28 mouse cellular contexts compared by ENCODE assay signal in the genomic region with DNA sequence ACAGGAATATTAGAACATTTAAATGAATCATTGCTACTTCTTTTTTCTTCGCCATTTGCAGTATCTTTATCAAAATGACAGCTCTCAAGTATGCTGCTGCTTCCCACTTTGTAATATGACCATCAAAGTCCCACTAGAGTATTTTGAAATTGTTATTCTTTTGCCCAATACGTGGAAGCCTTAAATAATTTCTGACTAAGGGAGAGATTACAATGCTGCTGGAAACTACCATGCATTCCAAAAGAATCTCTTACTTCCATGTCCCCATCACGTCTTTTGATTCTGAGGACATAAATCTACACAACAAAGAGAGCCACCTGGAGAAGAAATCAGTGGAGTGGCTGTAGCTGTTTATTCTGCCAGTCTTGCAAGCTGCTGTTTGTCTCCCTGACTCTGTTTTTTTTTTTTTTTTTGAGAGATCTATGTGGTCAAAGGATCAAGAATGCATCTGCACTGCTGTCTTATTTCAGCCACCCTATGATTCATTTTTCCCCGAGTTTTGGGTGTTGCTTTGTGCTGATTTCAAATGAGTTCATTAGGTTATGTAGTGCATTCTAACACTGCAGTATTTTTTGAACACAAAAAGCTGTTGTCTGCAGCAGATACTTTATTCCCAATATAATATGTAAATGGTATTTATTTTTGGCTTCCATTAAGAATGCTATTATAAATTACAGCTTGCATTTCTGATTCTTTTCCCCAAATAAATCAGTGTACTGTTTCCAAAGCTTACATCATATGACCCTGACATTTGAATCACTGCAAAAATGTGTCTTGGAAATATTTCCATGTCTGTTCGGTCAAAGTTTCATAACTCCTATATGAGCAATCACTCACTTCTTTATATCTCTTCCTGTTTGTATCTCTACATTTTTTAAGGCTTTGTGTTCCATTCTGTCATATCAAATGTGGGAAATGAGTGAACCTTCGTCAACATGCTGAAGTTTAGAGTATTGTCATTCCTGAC. TPM values are rescaled to one million over a fixed set of nuclear protein-coding genes. Genes with fewer than 3 reads are reported as not detected.
DNase-seq lines count a peak whose midpoint lies in the region; ATAC-seq and TF ChIP-seq lines count a peak whose summit lies in the region.
"Had no signal": no experiment of that assay in that cellular context is flagged by ENCODE, and none has a peak within 500 bp of the region (broad histone marks: within the 10 kb centered on the region; RNA-seq: fewer than 3 reads in every experiment).

No protein-coding gene starts in this region.

- no peaks in the 10 kb centered on the region for H3K9me3 ChIP-seq in stomach, embryonic 16.5 days (replicated peaks; ENCODE audit: control insufficient read depth, low read length)
- H3K9me3 ChIP-seq in stomach, postnatal 0 days (ENCODE audit: control insufficient read depth, low read length) = no peaks in the 10 kb centered on the region
- no peaks in the 10 kb centered on the region for H3K9me3 ChIP-seq in hindbrain, embryonic 14.5 days (ENCODE audit: control insufficient read depth, low read length)
- H3K9me3 ChIP-seq: forebrain, embryonic 15.5 days; limb, embryonic 15.5 days; liver, embryonic 15.5 days; stomach, embryonic 15.5 days had no signal

- intact Hi-C loops in heart, postnatal 10 days (cut with DNase I) = loop anchor here (10.0 kb wide), 1 partner anchor 342 kb away; no protein-coding TSS in a partner anchor
- intact Hi-C loops in heart, postnatal 36 days (cut with DNase I) = loop anchor here (10.0 kb wide), 2 partner anchors 142 to 332 kb away; no protein-coding TSS in a partner anchor

- TF ChIP-seq CTCF in stomach, postnatal 0 days (IDR thresholded peaks at IDR 0.05; ENCODE audit: low read depth) = no peak

- ATAC-seq in stomach, embryonic 16.5 days (ENCODE audit: insufficient read depth, low FRiP score) = 0 out of 2 replicates have a peak, but pooled peaks have one; percentile 13
- no peak for ATAC-seq in stomach, postnatal 0 days (ENCODE audit: low FRiP score, low TSS enrichment)
- ATAC-seq in hindbrain, embryonic 14.5 days (ENCODE audit: low FRiP score) = no peak
- ATAC-seq: forebrain, embryonic 15.5 days; midbrain, embryonic 16.5 days had no signal

- H3K4me3 ChIP-seq in stomach, embryonic 16.5 days (replicated peaks; ENCODE audit: low read length) = no peak overlapping the region
- H3K4me3 ChIP-seq in stomach, postnatal 0 days (ENCODE audit: low read depth, low read length) = no peak overlapping the region
- H3K4me3 ChIP-seq in hindbrain, embryonic 14.5 days (replicated peaks; ENCODE audit: low read length) = no peak overlapping the region
- H3K4me3 ChIP-seq: erythroblast, embryonic 14.5 days; forebrain, embryonic 15.5 days; limb, embryonic 15.5 days; liver, embryonic 15.5 days; stomach, embryonic 15.5 days had no signal

- 43% methylated on average over 6 of the region's 6 CpGs for WGBS in stomach, embryonic 16.5 days
- 39% methylated on average over 6 of the region's 6 CpGs for WGBS in stomach, postnatal 0 days
- 62% methylated on average over 6 of the region's 6 CpGs for WGBS in hindbrain, embryonic 14.5 days

- TF ChIP-seq EP300 in stomach, postnatal 0 days (optimal IDR thresholded peaks at IDR 0.05) = no peak

- H3K9ac ChIP-seq in stomach, embryonic 16.5 days (ENCODE audit: low read length) = no peak overlapping the region
- H3K9ac ChIP-seq in stomach, postnatal 0 days (ENCODE audit: low read length) = no peak overlapping the region
- no peak overlapping the region for H3K9ac ChIP-seq in hindbrain, embryonic 14.5 days
- H3K9ac ChIP-seq: forebrain, embryonic 15.5 days; limb, embryonic 15.5 days; liver, embryonic 15.5 days; stomach, embryonic 15.5 days had no signal

- no peaks in the 10 kb centered on the region for H3K27me3 ChIP-seq in stomach, embryonic 16.5 days (ENCODE audit: control insufficient read depth, insufficient read depth, low read length)
- no peaks in the 10 kb centered on the region for H3K27me3 ChIP-seq in stomach, postnatal 0 days (ENCODE audit: control insufficient read depth, insufficient read depth, low read length)
- H3K27me3 ChIP-seq in hindbrain, embryonic 14.5 days (ENCODE audit: control insufficient read depth, insufficient read depth, low read length) = no peaks in the 10 kb centered on the region
- H3K27me3 ChIP-seq: forebrain, embryonic 15.5 days; limb, embryonic 15.5 days; liver, embryonic 15.5 days; stomach, embryonic 15.5 days had no signal

- no peak overlapping the region for H3K4me2 ChIP-seq in stomach, embryonic 16.5 days (ENCODE audit: low read depth, low read length)
- H3K4me2 ChIP-seq in stomach, postnatal 0 days (replicated peaks; ENCODE audit: low read depth) = no peak overlapping the region
- no peak overlapping the region for H3K4me2 ChIP-seq in hindbrain, embryonic 14.5 days (replicated peaks)
- H3K4me2 ChIP-seq: forebrain, embryonic 15.5 days; limb, embryonic 15.5 days; liver, embryonic 15.5 days; stomach, embryonic 15.5 days had no signal

- no peak overlapping the region for H3K27ac ChIP-seq in stomach, embryonic 16.5 days (ENCODE audit: low read length)
- no peak overlapping the region for H3K27ac ChIP-seq in stomach, postnatal 0 days (replicated peaks)
- no peak overlapping the region for H3K27ac ChIP-seq in hindbrain, embryonic 14.5 days
- H3K27ac ChIP-seq: forebrain, embryonic 15.5 days; limb, embryonic 15.5 days; liver, embryonic 15.5 days; stomach, embryonic 15.5 days had no signal

- DNase-seq in heart, postnatal 10 days = peak; percentile 6 to 15
- no peak for DNase-seq in heart, postnatal 36 days
- no peak for DNase-seq in stomach, postnatal 0 days (ENCODE audit: low spot score)
- peak; percentile 15 for DNase-seq in adipocyte (ENCODE audit: low spot score)
- no peak for DNase-seq in hindbrain, embryonic 14.5 days (ENCODE audit: low spot score)
- DNase-seq in embryo, embryonic 10.5 days (ENCODE audit: low spot score) = no peak
- DNase-seq: cerebellum, adult 9-10 months; kidney, adult 2 months; right cerebral cortex, postnatal 14 days had no signal

- H3K4me1 ChIP-seq in stomach, embryonic 16.5 days (ENCODE audit: control insufficient read depth, insufficient read depth, low read length) = no peaks in the 10 kb centered on the region
- no peaks in the 10 kb centered on the region for H3K4me1 ChIP-seq in stomach, postnatal 0 days (replicated peaks; ENCODE audit: control insufficient read depth, insufficient read depth)
- H3K4me1 ChIP-seq in hindbrain, embryonic 14.5 days (replicated peaks; ENCODE audit: control insufficient read depth, insufficient read depth, low read length) = no peaks in the 10 kb centered on the region
- H3K4me1 ChIP-seq: forebrain, embryonic 15.5 days; limb, embryonic 15.5 days; liver, embryonic 15.5 days; stomach, embryonic 15.5 days had no signal

- H3K36me3 ChIP-seq in stomach, embryonic 16.5 days (ENCODE audit: control insufficient read depth, insufficient read depth, low read length) = no peaks in the 10 kb centered on the region
- H3K36me3 ChIP-seq in stomach, postnatal 0 days (ENCODE audit: control insufficient read depth, insufficient read depth, low read length) = no peaks in the 10 kb centered on the region
- no peaks in the 10 kb centered on the region for H3K36me3 ChIP-seq in hindbrain, embryonic 14.5 days (replicated peaks; ENCODE audit: control insufficient read depth, insufficient read depth)
- H3K36me3 ChIP-seq: forebrain, embryonic 15.5 days; limb, embryonic 15.5 days; liver, embryonic 15.5 days; stomach, embryonic 15.5 days had no signal

RNA-seq across cellular contexts. Expression of a gene that starts 53.1 kb away (rescaled TPM):
- not detected for total RNA-seq in heart, postnatal 10 days (2021)
- not detected for total RNA-seq in heart, postnatal 36 days (2021)
- not detected in 2 replicates for polyA plus RNA-seq in stomach, embryonic 16.5 days (2015; fragmentation: Nextera tagmentation; extraction: Ambion mirVana)
- not detected in 2 replicates for polyA plus RNA-seq in stomach, postnatal 0 days (2015; fragmentation: Nextera tagmentation; extraction: Ambion mirVana)
- not detected in 2 replicates for polyA plus RNA-seq in hindbrain, embryonic 14.5 days (2014; fragmentation: Nextera tagmentation; extraction: Ambion mirVana)
- total RNA-seq: adrenal gland, adult 18-20 months; common myeloid progenitor, adult 5-6 weeks; gastrocnemius, postnatal 4 days; hematopoietic stem cell, adult 5-6 weeks; layer of hippocampus, postnatal 25 days; left cerebral cortex, postnatal 25 days; neutrophil, adult 5-6 weeks had no signal
- polyA plus RNA-seq: embryonic facial prominence, embryonic 11.5 days; erythroblast, embryonic 14.5 days; forebrain, embryonic 15.5 days; heart, embryonic 14.5 days; kidney, adult 2 months; limb, embryonic 15.5 days; liver, embryonic 15.5 days; midbrain, embryonic 16.5 days; spleen, adult 2 months; stomach, embryonic 15.5 days; thymus, postnatal 0 days; urinary bladder, adult 2 months had no signal

Comparison
In these comparisons a context has a peak if more than half of its experiments do, and no peak if none do; other contexts are left out.
1. DNase-seq: peak in heart, postnatal 10 days (2 of 2) and adipocyte (single experiment); none in heart, postnatal 36 days (0 of 2), stomach, postnatal 0 days (single experiment), hindbrain, embryonic 14.5 days (single experiment) and embryo, embryonic 10.5 days (single experiment).